Mouse (Mus musculus): Measurements from ENCODE around the gene Gm30191. TPM values are rescaled to one million over a fixed set of nuclear protein-coding genes. Genes with fewer than 3 reads are reported as not detected.
"Not testable (repeated sequence)": the region's sequence is repeated elsewhere in the genome, so short reads cannot be mapped to it uniquely, and the experiment has no call there.

Gm30191 gene
- total RNA-seq, 2 experiments from 2014 or later = not detected

GRCm38 (mm10) chr4:134273417-134274345 is 26.9 kb downstream of the Gm30191 start:
- no peak overlapping the region for H3K27ac ChIP-seq
- TF ChIP-seq CTCF (conservative IDR thresholded peaks at IDR 0.05) = no peak
- no peak overlapping the region for H3K4me3 ChIP-seq
- DNase-seq (ENCODE audit: low spot score in 2 of 2) = no peak

GRCm38 (mm10) chr4:134284942-134285341 is 38.2 kb downstream of the Gm30191 start:
- DNase-seq (ENCODE audit: low spot score in 2 of 2) = no peak
- H3K4me3 ChIP-seq = no peak overlapping the region
- no peak for TF ChIP-seq CTCF (conservative IDR thresholded peaks at IDR 0.05)
- H3K27ac ChIP-seq = no peak overlapping the region

- no peak for DNase-seq (ENCODE audit: low spot score in 2 of 2)
- Histone ChIP-seq H3K4me3 (peak overlapping the region; percentile 89), H3K27ac (peak overlapping the region; percentile 98)
- TF ChIP-seq CTCF (conservative IDR thresholded peaks at IDR 0.05) = no peak
Observed at GRCm38 (mm10) chr4:134286226-134287167, 39.8 kb downstream of the Gm30191 start.

- DNase-seq (ENCODE audit: low spot score in 2 of 2) = peak; percentile 93 to 99
- peak overlapping the region; percentile 89 for H3K4me3 ChIP-seq
- peak overlapping the region; percentile 98 for H3K27ac ChIP-seq
- peak; percentile 60 for TF ChIP-seq CTCF (conservative IDR thresholded peaks at IDR 0.05)
Observed at GRCm38 (mm10) chr4:134287168-134287564, 40.4 kb downstream of the Gm30191 start.

GRCm38 (mm10) chr4:134287575-134288025 is 40.9 kb downstream of the Gm30191 start, which contains the start of gene Pdik1l:
TSS of gene Pdik1l (minus strand) at chr4:134287895.
- peak; percentile 50 to 66 for DNase-seq (ENCODE audit: low spot score in 2 of 2)
- no peak for TF ChIP-seq CTCF (conservative IDR thresholded peaks at IDR 0.05)
- Histone ChIP-seq H3K4me3 (peak within 1 kb of the TSS; percentile 89), H3K27ac (peak within 1 kb of the TSS; percentile 98)

GRCm38 (mm10) chr4:134288397-134289256 is 41.9 kb downstream of the Gm30191 start:
- TF ChIP-seq CTCF (conservative IDR thresholded peaks at IDR 0.05) = no peak
- Histone ChIP-seq H3K27ac (peak overlapping the region; percentile 98), H3K4me3 (peak overlapping the region; percentile 89)
- no peak for DNase-seq (ENCODE audit: low spot score in 2 of 2)

GRCm38 (mm10) chr4:134292067-134292466 is 45.3 kb downstream of the Gm30191 start:
- DNase-seq (ENCODE audit: low spot score in 2 of 2) = peak; percentile 38 to 79
- Histone ChIP-seq H3K27ac (no peak overlapping the region), H3K4me3 (no peak overlapping the region)
- TF ChIP-seq CTCF (conservative IDR thresholded peaks at IDR 0.05) = peak; percentile 93

GRCm38 (mm10) chr4:134293061-134293691 is 46.4 kb downstream of the Gm30191 start:
- H3K4me3 ChIP-seq = no peak overlapping the region
- TF ChIP-seq CTCF (conservative IDR thresholded peaks at IDR 0.05) = no peak
- no peak for DNase-seq (ENCODE audit: low spot score in 2 of 2)
- no peak overlapping the region for H3K27ac ChIP-seq

GRCm38 (mm10) chr4:134293692-134294163 is 47.0 kb downstream of the Gm30191 start:
- no peak overlapping the region for H3K4me3 ChIP-seq
- DNase-seq (ENCODE audit: low spot score in 2 of 2) = no peak
- TF ChIP-seq CTCF (conservative IDR thresholded peaks at IDR 0.05) = no peak
- H3K27ac ChIP-seq = no peak overlapping the region

GRCm38 (mm10) chr4:134296096-134296495 is 49.4 kb downstream of the Gm30191 start:
- not testable (repeated sequence) for H3K27ac ChIP-seq; H3K4me3 ChIP-seq; DNase-seq (ENCODE audit: low spot score in 2 of 2)

GRCm38 (mm10) chr4:134296523-134296922 is 49.8 kb downstream of the Gm30191 start:
- no peak overlapping the region for H3K27ac ChIP-seq
- no peak for DNase-seq (ENCODE audit: low spot score in 2 of 2)
- H3K4me3 ChIP-seq = no peak overlapping the region
- TF ChIP-seq CTCF (conservative IDR thresholded peaks at IDR 0.05) = no peak; the same call in none of the 2 replicates
